Mouse (Mus musculus) adrenal gland (tissue): ENCODE data around the gene Pllp.

Experiments used
- intact Hi-C: fragments of 180-260 bp; cut with DNase I; formaldehyde crosslinking; loops from one replicate; pipeline ENCODE4 v1.15.1; 2025

Gene Pllp

DNA sequence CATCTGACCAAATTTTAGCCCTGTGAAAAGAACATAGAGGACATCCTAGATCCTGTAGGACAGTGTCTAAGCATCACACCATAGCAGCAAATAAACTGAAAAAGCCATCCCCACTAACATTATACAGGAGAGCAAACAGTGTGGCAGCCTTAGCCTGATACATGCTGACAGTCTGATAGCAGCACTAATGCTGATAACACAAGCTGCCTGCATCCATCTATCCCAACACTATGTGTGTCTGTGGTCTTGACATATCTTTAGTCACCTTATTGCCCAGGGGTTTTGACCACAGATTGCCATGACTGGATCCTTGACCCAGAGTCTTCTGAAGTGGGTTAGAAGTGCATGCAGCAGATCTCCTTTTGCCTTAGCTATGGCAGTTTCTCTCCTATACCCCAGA lies 41.1 kb downstream of the Pllp start:
- intact Hi-C loops: no loop called here

GRCm38 (mm10) chr8:94652951-94653350 lies 43.1 kb downstream of the Pllp start:
- intact Hi-C loops: no loop called here

GRCm38 (mm10) chr8:94649496-94649895 lies 46.6 kb downstream of the Pllp start:
- intact Hi-C loops: loop anchor here (10.0 kb wide), 1 partner anchor 55 kb away; no protein-coding TSS in a partner anchor

DNA sequence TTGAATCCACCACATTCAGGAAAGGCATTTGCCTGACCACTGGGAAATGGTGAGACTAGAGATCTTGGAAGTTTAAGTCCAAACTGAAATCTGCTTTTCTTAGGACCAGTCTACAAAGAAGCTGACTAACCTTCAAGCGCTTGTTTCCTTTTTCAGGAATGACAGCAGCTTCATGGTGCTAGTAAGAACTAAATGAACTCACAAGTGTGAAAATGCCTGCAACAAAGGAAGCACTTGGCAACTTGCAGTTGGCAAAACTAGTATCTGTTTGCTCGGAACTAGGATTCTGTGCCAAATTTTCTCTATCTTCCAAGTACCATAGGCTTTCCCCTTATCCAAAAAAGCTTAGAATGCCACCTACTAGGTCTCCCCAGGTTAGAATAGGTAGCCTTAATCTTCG lies 49.9 kb downstream of the Pllp start:
- intact Hi-C loops: loop anchor here (10.0 kb wide), 1 partner anchor 51 kb away; no protein-coding TSS in a partner anchor

GRCm38 (mm10) chr8:94645202-94645601 lies 50.9 kb downstream of the Pllp start:
- intact Hi-C loops: loop anchor here (10.0 kb wide), 1 partner anchor 50 kb away; no protein-coding TSS in a partner anchor

DNA sequence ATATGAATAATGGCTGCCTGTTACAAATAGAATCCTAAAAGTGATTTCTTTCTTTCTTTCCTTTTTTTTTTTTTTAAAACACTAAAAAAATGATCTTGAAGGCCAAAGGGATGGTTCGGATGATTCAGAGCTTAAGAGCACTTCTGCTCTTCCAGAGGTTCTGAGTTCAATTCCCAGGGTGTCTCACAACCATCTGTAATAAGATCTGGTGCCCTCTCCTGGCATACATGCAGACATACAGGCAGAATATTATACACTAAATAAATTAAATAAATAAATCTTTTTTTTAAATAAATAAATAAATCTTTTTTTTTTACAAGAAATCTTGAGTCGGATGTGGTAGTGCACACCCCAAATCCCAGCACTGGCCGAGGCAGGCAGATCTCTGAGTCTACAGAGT lies 54.1 kb downstream of the Pllp start:
- intact Hi-C loops: loop anchor here (10.0 kb wide), 1 partner anchor 47 kb away; no protein-coding TSS in a partner anchor

DNA sequence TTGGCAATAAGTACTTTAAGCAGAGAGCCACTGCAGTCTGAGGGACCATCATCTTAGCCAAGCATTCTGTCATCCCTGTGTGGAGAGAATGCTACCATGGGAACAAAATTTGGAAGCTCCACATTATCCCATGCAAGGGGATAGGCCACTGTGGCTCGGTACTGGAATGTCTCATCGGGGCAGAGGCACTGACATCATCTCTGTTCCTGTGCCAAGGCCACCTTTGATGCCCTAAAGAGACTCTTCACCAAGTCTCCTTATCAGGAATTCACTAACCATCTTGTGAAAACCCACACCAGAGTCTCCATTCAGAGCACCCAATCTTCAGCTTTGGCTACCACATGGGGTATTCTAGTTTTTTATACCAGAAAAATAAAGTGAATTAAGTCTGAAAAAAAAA lies 54.9 kb downstream of the Pllp start:
- intact Hi-C loops: loop anchor here (10.0 kb wide), 1 partner anchor 46 kb away; no protein-coding TSS in a partner anchor

DNA sequence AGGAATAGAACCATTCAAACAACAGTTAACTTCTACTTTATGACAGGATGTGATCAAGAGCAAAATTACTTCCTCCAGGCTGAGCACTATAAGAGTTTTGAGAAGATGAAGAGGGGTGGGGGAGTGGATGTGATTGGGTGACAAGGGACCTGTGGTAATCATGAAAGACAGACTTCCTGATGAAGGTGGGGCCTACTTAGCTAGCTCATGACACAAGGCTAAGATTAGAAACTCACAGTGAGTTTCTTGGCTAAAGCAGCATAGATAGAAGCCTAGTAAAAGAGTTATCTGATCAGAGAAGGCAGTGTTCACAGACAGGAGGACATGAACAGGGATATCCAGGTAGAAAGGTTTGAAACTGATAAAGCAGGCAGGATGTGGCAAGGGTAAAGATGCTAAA lies 61.9 kb downstream of the Pllp start:
- intact Hi-C loops: no loop called here

DNA sequence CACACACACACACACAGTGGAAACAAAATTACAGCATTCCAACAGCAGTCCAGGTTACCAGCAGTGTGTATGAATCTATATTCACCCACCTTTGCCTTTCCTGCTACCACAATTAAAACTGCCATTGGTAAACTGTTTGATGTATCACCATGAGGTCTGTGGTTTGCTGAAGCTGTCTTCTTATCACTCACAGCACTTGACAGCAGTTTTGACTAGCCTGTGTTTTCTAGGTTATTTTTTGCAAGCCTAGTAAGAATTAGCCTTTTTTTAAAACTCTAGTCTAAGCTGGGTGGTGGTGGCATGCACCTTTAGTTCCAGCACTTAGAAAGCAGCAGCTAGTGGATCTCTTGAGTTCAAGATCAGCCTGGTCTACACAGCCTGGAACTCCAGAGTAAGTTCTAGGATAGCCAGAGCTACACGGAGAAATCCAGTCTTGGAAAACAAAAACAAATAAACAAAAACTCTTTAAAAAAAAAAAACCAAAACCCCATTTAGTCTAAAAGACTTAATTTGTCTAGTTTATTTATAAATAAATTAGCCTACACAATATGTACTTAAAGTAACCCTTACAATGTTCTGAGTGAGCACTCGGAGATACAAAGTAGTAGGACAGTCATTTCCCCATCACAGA lies 62.4 kb downstream of the Pllp start:
- intact Hi-C loops: no loop called here
